Mouse (Mus musculus) neural tube, embryonic 13.5 days (tissue): ENCODE results near the gene Prkcb. TPM values are rescaled to one million over a fixed set of nuclear protein-coding genes. Genes with fewer than 3 reads are reported as not detected.

Experiments used
- ATAC-seq: fragments of 200-750 bp; cut with Nextera tagmentation; 2 replicates; pipeline ENCODE4 v1.8.0; 2017; ENCODE audit warnings: low read depth, mild to moderate bottlenecking, moderate TSS enrichment, moderate library complexity
- H3K27ac ChIP-seq: fragments of 300-500 bp; sonication (generic); replicated peaks from 2 replicates; pipeline ENCODE4 v1.5.1; 2015; ENCODE audit warnings: moderate library complexity, mild to moderate bottlenecking, inconsistent platforms
- H3K27me3 ChIP-seq: fragments of 300-500 bp; sonication (generic); 2 replicates; pipeline ENCODE4 v1.6.1; 2015; ENCODE audit warnings: mild to moderate bottlenecking, inconsistent platforms
- H3K36me3 ChIP-seq: fragments of 300-500 bp; sonication (generic); 2 replicates; pipeline ENCODE4 v1.6.1; 2015; ENCODE audit warnings: mild to moderate bottlenecking, inconsistent platforms
- H3K4me1 ChIP-seq: fragments of 300-500 bp; sonication (generic); replicated peaks from 2 replicates; pipeline ENCODE4 v1.6.1; 2015; ENCODE audit warnings: inconsistent platforms
- H3K4me2 ChIP-seq: fragments of 300-500 bp; sonication (generic); 2 replicates; pipeline ENCODE4 v1.6.1; 2015; ENCODE audit warnings: inconsistent platforms, mild to moderate bottlenecking, moderate library complexity
- H3K4me3 ChIP-seq: fragments of 300-500 bp; sonication (generic); 2 replicates; pipeline ENCODE4 v1.5.1; 2015; ENCODE audit warnings: mild to moderate bottlenecking, inconsistent platforms
- H3K9ac ChIP-seq: fragments of 300-500 bp; sonication (generic); 2 replicates; pipeline ENCODE4 v1.6.1; 2015; ENCODE audit warnings: moderate library complexity, mild to moderate bottlenecking, inconsistent platforms
- H3K9me3 ChIP-seq: fragments of 300-500 bp; sonication (generic); 2 replicates; pipeline ENCODE4 v1.6.1; 2016; ENCODE audit warnings: inconsistent platforms
- WGBS: fragments of 180-500 bp; shearing (Covaris S2); methylation state at CpG from one replicate; pipeline ENCODE4 v1.1.7; 2015; 5-methylcytosine and 5-hydroxymethylcytosine counted together
- polyA plus RNA-seq: library from polyadenylated mRNA; unstranded; fragments of >200 nt; fragmentation: Nextera tagmentation; extraction: Ambion mirVana; gene quantifications from 2 replicates; pipeline ENCODE4 v1.2.1, GENCODE M21; 2015

The Prkcb gene
- polyA plus RNA-seq, 1 experiment from 2014 or later = 52.9 TPM

GRCm38 (mm10) chr7:122574418-122574817, 285.9 kb downstream of the Prkcb start:
- ATAC-seq = no peak
- H3K4me2 ChIP-seq = no peak overlapping the region
- 84% methylated on average over 7 of the region's 7 CpGs for WGBS
- H3K4me1 ChIP-seq = no peaks in the 10 kb centered on the region
- no peaks in the 10 kb centered on the region for H3K9me3 ChIP-seq
- H3K27ac ChIP-seq = no peak overlapping the region
- no peak overlapping the region for H3K4me3 ChIP-seq
- no peak overlapping the region for H3K9ac ChIP-seq
- no peaks in the 10 kb centered on the region for H3K36me3 ChIP-seq
- no peaks in the 10 kb centered on the region for H3K27me3 ChIP-seq

- Histone ChIP-seq H3K27me3 (no peaks in the 10 kb centered on the region), H3K9me3 (no peaks in the 10 kb centered on the region), H3K4me2 (no peak overlapping the region), H3K4me3 (no peak overlapping the region), H3K4me1 (no peaks in the 10 kb centered on the region), H3K27ac (no peak overlapping the region), H3K9ac (no peak overlapping the region), H3K36me3 (no peaks in the 10 kb centered on the region)
- WGBS = 91% methylated on average over 5 of the region's 5 CpGs
- ATAC-seq = no peak
Measured at GRCm38 (mm10) chr7:122575056-122575455, 286.5 kb downstream of the Prkcb start.

- no peak for ATAC-seq
Measured at GRCm38 (mm10) chr7:122575506-122575905, 287.0 kb downstream of the Prkcb start.

GRCm38 (mm10) chr7:122577571-122577970, 289.0 kb downstream of the Prkcb start:
- no peak overlapping the region for H3K4me3 ChIP-seq
- no peaks in the 10 kb centered on the region for H3K27me3 ChIP-seq
- H3K4me2 ChIP-seq = no peak overlapping the region
- ATAC-seq = no peak
- no peaks in the 10 kb centered on the region for H3K9me3 ChIP-seq
- no peak overlapping the region for H3K9ac ChIP-seq
- WGBS = 89% methylated on average over 4 of the region's 4 CpGs
- H3K27ac ChIP-seq = no peak overlapping the region
- H3K4me1 ChIP-seq = no peaks in the 10 kb centered on the region
- H3K36me3 ChIP-seq = no peaks in the 10 kb centered on the region

More at GRCm38 (mm10) chr7:122575506-122575905, 287.0 kb downstream of the Prkcb start:
- no peak overlapping the region for H3K9ac ChIP-seq
- H3K4me3 ChIP-seq = no peak overlapping the region
- H3K36me3 ChIP-seq = no peaks in the 10 kb centered on the region
- H3K9me3 ChIP-seq = no peaks in the 10 kb centered on the region
- H3K27ac ChIP-seq = no peak overlapping the region
- WGBS = 53% methylated on average over 8 of the region's 8 CpGs
- no peaks in the 10 kb centered on the region for H3K4me1 ChIP-seq
- H3K4me2 ChIP-seq = no peak overlapping the region
- H3K27me3 ChIP-seq = no peaks in the 10 kb centered on the region

- H3K9me3 ChIP-seq = no peaks in the 10 kb centered on the region
- no peak overlapping the region for H3K9ac ChIP-seq
- no peak for ATAC-seq
- no peak overlapping the region for H3K27ac ChIP-seq
- H3K4me1 ChIP-seq = no peaks in the 10 kb centered on the region
- no peak overlapping the region for H3K4me2 ChIP-seq
- H3K36me3 ChIP-seq = no peaks in the 10 kb centered on the region
- no peak overlapping the region for H3K4me3 ChIP-seq
- WGBS = 92% methylated on average over 7 of the region's 7 CpGs
- H3K27me3 ChIP-seq = no peaks in the 10 kb centered on the region
Measured at GRCm38 (mm10) chr7:122579461-122580157, 291.1 kb downstream of the Prkcb start.

GRCm38 (mm10) chr7:122580158-122580475, 291.6 kb downstream of the Prkcb start:
- Histone ChIP-seq H3K4me2 (no peak overlapping the region), H3K36me3 (no peaks in the 10 kb centered on the region), H3K9me3 (no peaks in the 10 kb centered on the region), H3K9ac (no peak overlapping the region), H3K27me3 (no peaks in the 10 kb centered on the region), H3K4me3 (no peak overlapping the region), H3K4me1 (no peaks in the 10 kb centered on the region), H3K27ac (no peak overlapping the region)
- 93% methylated on average over 1 of the region's 1 CpGs for WGBS
- ATAC-seq = no peak

- Histone ChIP-seq H3K4me3 (no peak overlapping the region), H3K9me3 (no peaks in the 10 kb centered on the region), H3K4me2 (no peak overlapping the region), H3K36me3 (no peaks in the 10 kb centered on the region), H3K27ac (no peak overlapping the region), H3K9ac (no peak overlapping the region), H3K4me1 (no peaks in the 10 kb centered on the region), H3K27me3 (no peaks in the 10 kb centered on the region)
- no peak for ATAC-seq
- 87% methylated on average over 14 of the region's 14 CpGs for WGBS
Measured at GRCm38 (mm10) chr7:122584421-122585151, 296.0 kb downstream of the Prkcb start.

- no peak for ATAC-seq
- no peak overlapping the region for H3K9ac ChIP-seq
- peaks cover 21% of the 10 kb centered on the region for H3K4me1 ChIP-seq
- no peaks in the 10 kb centered on the region for H3K27me3 ChIP-seq
- H3K4me2 ChIP-seq = no peak overlapping the region
- no peaks in the 10 kb centered on the region for H3K9me3 ChIP-seq
- no peak overlapping the region for H3K4me3 ChIP-seq
- WGBS = 70% methylated on average over 10 of the region's 10 CpGs
- no peaks in the 10 kb centered on the region for H3K36me3 ChIP-seq
- no peak overlapping the region for H3K27ac ChIP-seq
Measured at GRCm38 (mm10) chr7:122595897-122596296, 307.3 kb downstream of the Prkcb start.

- Histone ChIP-seq H3K36me3 (no peaks in the 10 kb centered on the region), H3K9ac (no peak overlapping the region), H3K27ac (no peak overlapping the region), H3K4me2 (no peak overlapping the region), H3K9me3 (no peaks in the 10 kb centered on the region), H3K4me3 (no peak overlapping the region), H3K4me1 (peaks cover 24% of the 10 kb centered on the region), H3K27me3 (no peaks in the 10 kb centered on the region)
- no peak for ATAC-seq
- 68% methylated on average over 9 of the region's 9 CpGs for WGBS
Measured at GRCm38 (mm10) chr7:122596596-122597170, 308.1 kb downstream of the Prkcb start.

GRCm38 (mm10) chr7:122597313-122597712, 308.8 kb downstream of the Prkcb start:
- H3K4me2 ChIP-seq = no peak overlapping the region
- ATAC-seq = no peak
- no peak overlapping the region for H3K4me3 ChIP-seq
- H3K27ac ChIP-seq = no peak overlapping the region
- WGBS = 56% methylated on average over 7 of the region's 7 CpGs
- H3K4me1 ChIP-seq = peaks cover 24% of the 10 kb centered on the region
- H3K36me3 ChIP-seq = no peaks in the 10 kb centered on the region
- H3K27me3 ChIP-seq = no peaks in the 10 kb centered on the region
- no peaks in the 10 kb centered on the region for H3K9me3 ChIP-seq
- no peak overlapping the region for H3K9ac ChIP-seq

GRCm38 (mm10) chr7:122600856-122601255, 312.3 kb downstream of the Prkcb start:
- WGBS = 60% methylated on average over 7 of the region's 7 CpGs
- Histone ChIP-seq H3K4me2 (no peak overlapping the region), H3K36me3 (no peaks in the 10 kb centered on the region), H3K9ac (no peak overlapping the region), H3K27ac (0 out of 2 replicates have a peak overlapping the region, but pooled peaks have one; percentile 38), H3K4me1 (peaks cover 23% of the 10 kb centered on the region), H3K4me3 (no peak overlapping the region), H3K27me3 (no peaks in the 10 kb centered on the region), H3K9me3 (no peaks in the 10 kb centered on the region)
- ATAC-seq = no peak

- H3K4me1 ChIP-seq = peaks cover 11% of the 10 kb centered on the region; the same call in 1 of the 2 replicates
- H3K9me3 ChIP-seq = no peaks in the 10 kb centered on the region
- H3K27ac ChIP-seq = no peak overlapping the region
- no peaks in the 10 kb centered on the region for H3K36me3 ChIP-seq
- H3K4me3 ChIP-seq = no peak overlapping the region
- H3K9ac ChIP-seq = no peak overlapping the region
- H3K4me2 ChIP-seq = no peak overlapping the region
- ATAC-seq = no peak
- WGBS = 86% methylated on average over 5 of the region's 5 CpGs
- H3K27me3 ChIP-seq = no peaks in the 10 kb centered on the region
Measured at GRCm38 (mm10) chr7:122605066-122605465, 316.5 kb downstream of the Prkcb start.
